Mouse (Mus musculus) embryonic facial prominence, embryonic 13.5 days (tissue): ENCODE measurements around the gene Lgi1. TPM values are rescaled to one million over a fixed set of nuclear protein-coding genes. Genes with fewer than 3 reads are reported as not detected.

ENCODE experiments used
- ATAC-seq: fragments of 200-750 bp; cut with Nextera tagmentation; 2 replicates; pipeline ENCODE4 v1.8.0; 2017; ENCODE audit warnings: low read depth; ENCODE audit not compliant: insufficient number of reproducible peaks, insufficient read depth, low FRiP score, low TSS enrichment
- H3K27ac ChIP-seq: fragments of 300-500 bp; sonication (generic); 2 replicates; pipeline ENCODE4 v1.5.1; 2015; ENCODE audit warnings: moderate library complexity, mild to moderate bottlenecking, inconsistent platforms
- H3K27me3 ChIP-seq: fragments of 300-500 bp; sonication (generic); 2 replicates; pipeline ENCODE4 v1.6.1; 2015; ENCODE audit warnings: mild to moderate bottlenecking, inconsistent platforms
- H3K36me3 ChIP-seq: fragments of 300-500 bp; sonication (generic); 2 replicates; pipeline ENCODE4 v1.6.1; 2015; ENCODE audit warnings: mild to moderate bottlenecking, inconsistent platforms
- H3K4me1 ChIP-seq: fragments of 300-500 bp; sonication (generic); 2 replicates; pipeline ENCODE4 v1.6.1; 2015; ENCODE audit warnings: inconsistent platforms
- H3K4me2 ChIP-seq: fragments of 300-500 bp; sonication (generic); 2 replicates; pipeline ENCODE4 v1.6.1; 2015; ENCODE audit warnings: moderate library complexity, mild to moderate bottlenecking, inconsistent platforms
- H3K4me3 ChIP-seq: fragments of 300-500 bp; sonication (generic); 2 replicates; pipeline ENCODE4 v1.5.1; 2015; ENCODE audit warnings: mild to moderate bottlenecking, inconsistent platforms
- H3K9ac ChIP-seq: fragments of 300-500 bp; sonication (generic); 2 replicates; pipeline ENCODE4 v1.6.1; 2015; ENCODE audit warnings: mild to moderate bottlenecking, inconsistent platforms
- H3K9me3 ChIP-seq: fragments of 300-500 bp; sonication (generic); 2 replicates; pipeline ENCODE4 v1.6.1; 2016; ENCODE audit warnings: inconsistent platforms
- WGBS: fragments of 180-500 bp; shearing (Covaris S2); methylation state at CpG from one replicate; pipeline ENCODE4 v1.1.7; 2015; ENCODE audit warnings: mixed read lengths; 5-methylcytosine and 5-hydroxymethylcytosine counted together
- polyA plus RNA-seq: library from polyadenylated mRNA; unstranded; fragments of >200 nt; fragmentation: Nextera tagmentation; extraction: Ambion mirVana; gene quantifications from 2 replicates; pipeline ENCODE4 v1.2.1, GENCODE M21; 2015

The Lgi1 gene
- polyA plus RNA-seq, 1 experiment from 2014 or later: 0.77 TPM

DNA sequence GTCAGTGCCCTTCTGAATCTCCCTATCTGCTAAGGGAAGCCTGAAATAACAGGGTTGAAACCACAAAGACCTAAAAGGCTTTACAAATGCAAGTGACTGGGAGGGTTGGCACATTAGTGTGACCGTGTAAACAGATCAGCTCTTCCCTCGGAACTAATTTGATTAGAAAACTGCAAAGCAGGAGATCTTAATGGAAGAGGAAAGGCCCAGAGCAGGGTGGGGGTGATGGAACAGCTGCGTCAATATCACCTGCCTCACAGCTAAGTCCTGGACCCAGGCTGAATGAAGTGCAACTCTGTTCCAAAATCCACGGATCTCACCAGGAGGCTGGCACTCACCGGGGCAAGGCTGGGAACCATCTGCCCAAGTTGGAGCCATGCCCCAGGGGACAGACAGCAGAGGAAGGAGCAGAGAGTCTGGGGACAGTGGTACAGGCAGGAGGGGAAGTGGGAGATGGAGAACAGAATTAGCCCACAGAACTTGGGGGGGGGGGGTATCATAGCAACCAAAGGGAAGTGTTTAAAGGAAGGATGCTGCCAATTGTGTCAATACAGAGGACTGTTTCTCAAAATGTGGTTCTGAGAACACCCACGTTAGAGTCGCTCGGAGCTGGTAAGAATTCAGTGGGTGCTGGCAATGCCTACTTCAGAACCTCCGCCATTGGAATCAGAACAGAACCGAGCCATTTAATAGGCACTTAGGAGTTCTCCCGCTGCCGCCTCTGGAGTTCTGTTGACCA is 26.0 kb upstream of the Lgi1 start:
- Histone ChIP-seq H3K36me3 (no peaks in the 10 kb centered on the region), H3K9me3 (no peaks in the 10 kb centered on the region), H3K4me3 (no peak overlapping the region), H3K27ac (no peak overlapping the region), H3K4me1 (no peaks in the 10 kb centered on the region), H3K4me2 (no peak overlapping the region), H3K27me3 (no peaks in the 10 kb centered on the region), H3K9ac (no peak overlapping the region)
- WGBS: 61% methylated on average over 12 of the region's 12 CpGs
- no peak for ATAC-seq

DNA sequence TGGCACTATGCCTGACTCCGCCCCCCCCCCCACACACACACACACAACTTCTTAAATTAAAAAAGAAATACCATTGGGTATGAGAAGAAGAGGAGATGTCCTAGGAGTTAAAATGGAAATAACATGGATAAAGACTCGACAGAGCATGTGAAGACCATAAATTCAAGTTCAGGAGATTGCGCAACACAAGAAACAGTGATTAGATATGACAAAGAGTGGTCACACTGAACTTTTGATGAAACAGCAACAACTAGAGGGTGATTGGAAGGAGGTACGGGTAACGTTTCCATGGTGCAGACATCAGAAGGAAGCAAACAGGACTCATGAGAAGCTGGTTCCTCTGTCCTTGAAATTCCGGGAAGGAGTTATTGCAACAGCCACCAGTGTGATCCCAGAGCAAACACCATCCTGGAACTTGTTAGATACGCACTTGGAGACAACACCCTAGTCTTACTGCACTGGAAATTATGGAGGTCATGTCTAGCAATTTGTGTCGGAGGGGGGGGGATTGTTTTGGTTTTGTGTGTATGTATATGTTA is 22.0 kb upstream of the Lgi1 start:
- no peaks in the 10 kb centered on the region for H3K27me3 ChIP-seq
- ATAC-seq: no peak
- H3K9me3 ChIP-seq: no peaks in the 10 kb centered on the region
- WGBS: 87% methylated on average over 8 of the region's 8 CpGs
- peaks cover 5% of the 10 kb centered on the region; the same call in 1 of the 2 replicates for H3K4me1 ChIP-seq
- no peak overlapping the region for H3K4me3 ChIP-seq
- H3K4me2 ChIP-seq: no peak overlapping the region
- H3K36me3 ChIP-seq: no peaks in the 10 kb centered on the region
- no peak overlapping the region for H3K9ac ChIP-seq
- no peak overlapping the region for H3K27ac ChIP-seq

DNA sequence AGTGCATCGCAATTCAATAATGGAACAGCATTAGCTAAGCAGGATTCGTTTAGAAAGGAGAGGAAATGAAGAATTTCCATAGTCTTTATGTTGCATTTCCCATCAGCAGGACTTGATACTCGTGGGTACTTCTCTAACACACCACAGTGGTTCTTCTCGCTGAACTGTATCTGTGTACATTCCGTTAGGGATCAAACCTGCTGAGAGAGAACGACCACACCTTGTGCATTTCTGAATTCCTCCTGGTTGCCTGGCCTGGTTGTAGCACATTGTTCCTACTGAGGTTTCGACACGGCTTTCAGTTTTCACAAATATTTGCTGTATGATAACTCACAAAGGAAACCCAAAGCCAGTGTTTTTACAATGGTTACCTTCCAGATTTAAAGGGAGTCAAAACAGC is 19.6 kb upstream of the Lgi1 start:
- Histone ChIP-seq H3K4me3 (no peak overlapping the region), H3K36me3 (no peaks in the 10 kb centered on the region), H3K9me3 (no peaks in the 10 kb centered on the region), H3K4me2 (no peak overlapping the region), H3K27ac (no peak overlapping the region), H3K4me1 (peaks cover 5% of the 10 kb centered on the region; the same call in 1 of the 2 replicates), H3K27me3 (no peaks in the 10 kb centered on the region), H3K9ac (no peak overlapping the region)
- WGBS: 66% methylated on average over 8 of the region's 8 CpGs
- ATAC-seq: no peak

DNA sequence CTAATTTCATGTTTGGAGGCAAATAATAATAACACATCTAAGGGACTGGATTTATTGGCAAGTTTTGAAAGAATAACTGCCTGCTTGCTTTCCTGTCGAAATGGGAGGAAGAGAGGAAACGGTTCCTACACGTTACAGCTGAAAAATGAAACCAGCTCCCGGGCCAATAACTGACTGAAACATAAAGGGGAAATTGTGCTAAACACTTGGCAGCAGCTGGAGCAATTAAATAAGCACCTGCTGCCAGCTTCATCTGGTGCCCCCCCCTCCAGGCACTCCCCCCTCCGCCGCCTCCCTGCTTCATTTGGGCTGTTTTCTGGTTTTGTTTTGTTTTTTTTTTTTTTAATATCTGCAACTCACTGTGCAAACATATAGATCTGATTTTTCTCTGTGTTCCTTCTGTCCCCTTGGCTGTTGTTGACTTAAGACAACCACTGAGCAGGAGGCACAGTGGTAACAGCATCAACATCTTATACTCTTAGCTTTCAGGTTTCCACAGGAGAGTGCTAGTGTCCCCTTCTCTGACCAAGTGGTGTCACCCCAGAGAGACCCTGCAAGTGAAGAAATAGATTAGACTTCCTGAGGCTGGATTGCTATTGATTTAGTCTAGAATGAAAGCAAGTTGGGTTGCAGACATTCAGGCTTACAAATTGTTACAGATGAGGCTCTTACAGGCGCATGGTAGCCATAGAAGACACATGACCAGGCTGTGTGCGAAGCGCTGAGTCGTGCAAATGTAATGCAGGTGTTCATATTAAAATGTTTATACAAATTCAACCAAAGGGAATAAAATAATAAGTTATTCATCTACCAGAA is 18.8 kb upstream of the Lgi1 start:
- Histone ChIP-seq H3K4me3 (no peak overlapping the region), H3K9ac (no peak overlapping the region), H3K4me1 (peaks cover 5% of the 10 kb centered on the region; the same call in 1 of the 2 replicates), H3K27me3 (no peaks in the 10 kb centered on the region), H3K27ac (no peak overlapping the region), H3K36me3 (no peaks in the 10 kb centered on the region), H3K4me2 (no peak overlapping the region), H3K9me3 (no peaks in the 10 kb centered on the region)
- 52% methylated on average over 10 of the region's 10 CpGs for WGBS
- ATAC-seq: no peak

DNA sequence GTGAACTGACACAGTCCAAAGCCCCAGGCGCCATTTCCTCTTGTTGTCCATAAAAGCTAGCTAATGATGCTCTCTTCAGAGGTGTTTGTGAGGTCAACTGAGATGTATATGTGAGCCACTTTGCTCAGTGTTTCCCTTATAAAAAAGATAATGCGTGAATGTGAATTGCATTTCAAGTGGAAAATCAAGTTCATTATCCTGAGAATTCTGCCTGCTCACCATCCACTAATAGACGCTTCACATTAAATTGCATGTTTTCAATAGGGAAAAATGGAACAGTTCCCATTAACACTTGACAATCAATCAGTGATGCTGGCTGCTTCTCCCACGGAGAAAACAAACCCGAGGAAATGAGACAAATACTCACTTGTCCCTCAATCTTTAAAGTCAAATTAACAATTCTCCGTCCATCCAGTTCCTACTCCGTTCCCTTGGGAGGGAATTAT is 18.1 kb upstream of the Lgi1 start:
- Histone ChIP-seq H3K36me3 (no peaks in the 10 kb centered on the region), H3K27ac (no peak overlapping the region), H3K4me2 (no peak overlapping the region), H3K9me3 (no peaks in the 10 kb centered on the region), H3K4me1 (peaks cover 5% of the 10 kb centered on the region; the same call in 1 of the 2 replicates), H3K4me3 (no peak overlapping the region), H3K27me3 (no peaks in the 10 kb centered on the region), H3K9ac (no peak overlapping the region)
- ATAC-seq: no peak
- 65% methylated on average over 7 of the region's 7 CpGs for WGBS

DNA sequence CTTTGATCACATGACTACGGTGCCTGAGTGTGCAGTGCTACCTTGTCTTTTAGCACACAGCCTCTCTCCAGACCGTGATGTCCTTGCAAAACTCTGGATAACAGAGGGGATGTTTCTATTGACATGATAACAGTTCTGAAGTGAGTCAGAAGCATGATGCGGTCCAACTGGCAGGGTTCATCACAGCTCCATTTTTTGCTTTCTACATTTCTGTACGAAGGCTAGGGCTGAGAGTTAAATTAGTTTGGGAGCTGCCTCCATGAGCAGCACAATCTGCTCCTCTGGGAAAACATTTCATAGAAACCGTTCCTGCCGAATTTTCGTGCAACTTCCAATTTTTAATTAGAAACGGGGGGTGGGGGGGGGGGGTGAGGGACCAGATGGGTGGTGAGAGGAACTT is 14.7 kb upstream of the Lgi1 start:
- H3K9me3 ChIP-seq: no peaks in the 10 kb centered on the region
- H3K36me3 ChIP-seq: no peaks in the 10 kb centered on the region
- no peak overlapping the region for H3K4me2 ChIP-seq
- no peak overlapping the region for H3K4me3 ChIP-seq
- no peak for ATAC-seq
- 75% methylated on average over 8 of the region's 8 CpGs for WGBS
- no peak overlapping the region for H3K9ac ChIP-seq
- no peak overlapping the region for H3K27ac ChIP-seq
- peaks cover 5% of the 10 kb centered on the region; the same call in 1 of the 2 replicates for H3K4me1 ChIP-seq
- no peaks in the 10 kb centered on the region for H3K27me3 ChIP-seq

DNA sequence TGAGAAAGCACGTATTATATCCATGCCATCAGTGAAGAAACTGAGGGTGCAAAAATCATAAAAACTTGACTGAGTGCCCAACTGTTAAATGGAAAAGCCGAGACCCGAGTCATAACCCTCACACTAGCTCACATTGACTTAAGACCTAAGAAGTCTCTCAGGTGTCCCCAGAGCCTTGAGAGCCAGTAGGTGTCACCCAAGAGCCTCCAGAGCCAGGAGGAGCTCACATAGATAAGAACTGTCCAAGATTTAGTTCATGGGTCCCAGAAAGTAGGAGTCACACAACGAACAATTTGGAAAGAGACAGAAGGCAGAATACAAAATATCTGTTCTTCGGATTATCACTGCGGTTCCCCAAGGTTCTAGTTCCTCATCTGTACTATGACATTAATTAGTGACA is 10.5 kb upstream of the Lgi1 start:
- no peak overlapping the region for H3K4me3 ChIP-seq
- no peaks in the 10 kb centered on the region for H3K36me3 ChIP-seq
- H3K27ac ChIP-seq: no peak overlapping the region
- H3K4me2 ChIP-seq: no peak overlapping the region
- H3K9me3 ChIP-seq: no peaks in the 10 kb centered on the region
- no peaks in the 10 kb centered on the region for H3K4me1 ChIP-seq
- ATAC-seq: no peak
- no peaks in the 10 kb centered on the region for H3K27me3 ChIP-seq
- H3K9ac ChIP-seq: no peak overlapping the region
- 62% methylated on average over 6 of the region's 6 CpGs for WGBS

DNA sequence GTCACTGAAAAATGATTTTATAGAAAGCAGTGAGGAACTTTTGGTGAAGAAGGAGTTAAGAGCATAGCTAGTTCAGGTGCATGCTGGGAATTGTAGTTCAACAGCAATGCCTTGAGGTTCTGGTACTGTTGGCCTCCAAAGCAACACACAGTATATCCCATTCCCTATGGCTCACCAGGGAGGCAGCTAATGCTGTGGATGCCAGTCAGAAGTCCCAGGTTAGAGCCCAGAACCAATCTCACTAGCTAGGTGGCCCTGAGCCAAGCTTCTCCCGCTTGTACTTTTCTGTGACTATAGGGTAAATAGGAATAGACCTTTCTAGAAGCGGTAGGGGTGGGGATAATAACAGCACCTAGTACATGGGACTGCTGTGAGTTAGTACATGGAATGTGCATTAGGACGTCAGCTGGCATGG is 5.7 kb upstream of the Lgi1 start:
- H3K36me3 ChIP-seq: no peaks in the 10 kb centered on the region
- H3K9me3 ChIP-seq: no peaks in the 10 kb centered on the region
- H3K27ac ChIP-seq: no peak overlapping the region
- H3K9ac ChIP-seq: no peak overlapping the region
- H3K4me1 ChIP-seq: peaks cover under 1% of the 10 kb centered on the region
- H3K4me3 ChIP-seq: no peak overlapping the region
- H3K27me3 ChIP-seq: peaks cover 4% of the 10 kb centered on the region; the same call in 1 of the 2 replicates
- WGBS: 73% methylated on average over 3 of the region's 3 CpGs
- ATAC-seq: no peak
- no peak overlapping the region for H3K4me2 ChIP-seq

DNA sequence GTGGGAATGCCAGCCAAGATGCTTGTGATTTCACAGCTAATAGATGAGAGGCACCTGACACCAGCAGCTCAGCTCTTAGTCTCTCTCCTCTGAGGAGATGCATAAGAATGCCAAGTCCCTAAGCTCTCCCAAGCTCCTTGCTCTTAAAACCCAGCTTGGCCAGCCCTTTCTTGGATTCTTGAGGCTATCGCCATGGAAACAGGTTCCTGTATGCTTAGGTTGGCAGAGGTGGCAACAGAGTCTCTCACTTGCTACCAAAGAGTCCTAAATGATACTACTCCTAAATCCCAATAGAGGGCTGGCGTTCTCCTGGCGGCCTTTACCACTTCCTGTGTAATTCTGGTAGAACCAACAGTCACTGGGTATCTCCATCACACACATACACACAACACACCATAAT is 4.9 kb upstream of the Lgi1 start:
- Histone ChIP-seq H3K4me2 (no peak overlapping the region), H3K4me3 (no peak overlapping the region), H3K4me1 (peaks cover 7% of the 10 kb centered on the region), H3K9ac (no peak overlapping the region), H3K36me3 (no peaks in the 10 kb centered on the region), H3K9me3 (no peaks in the 10 kb centered on the region), H3K27me3 (peaks cover 8% of the 10 kb centered on the region; the same call in 1 of the 2 replicates), H3K27ac (no peak overlapping the region)
- no peak for ATAC-seq
- 77% methylated on average over 3 of the region's 3 CpGs for WGBS

DNA sequence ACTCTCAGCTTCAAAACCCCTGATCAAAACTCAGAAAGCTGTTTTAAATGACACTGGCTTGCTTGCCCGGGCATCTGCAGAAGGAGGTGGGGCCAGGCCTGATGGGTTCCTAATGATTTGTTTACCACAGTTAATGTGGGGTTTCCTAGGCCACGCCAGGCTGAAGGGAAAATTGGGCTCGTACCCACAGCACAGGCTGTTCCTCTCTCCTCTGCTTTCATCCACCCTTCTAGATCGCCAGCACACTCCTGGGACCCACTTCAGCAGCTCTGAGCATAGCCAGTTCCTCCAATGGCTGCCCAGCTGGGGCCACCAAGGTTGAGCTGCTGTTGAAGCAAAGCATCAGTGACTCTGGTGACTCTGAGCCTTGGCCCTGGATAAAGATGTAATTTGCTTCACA is 4.0 kb upstream of the Lgi1 start:
- ATAC-seq: no peak

DNA sequence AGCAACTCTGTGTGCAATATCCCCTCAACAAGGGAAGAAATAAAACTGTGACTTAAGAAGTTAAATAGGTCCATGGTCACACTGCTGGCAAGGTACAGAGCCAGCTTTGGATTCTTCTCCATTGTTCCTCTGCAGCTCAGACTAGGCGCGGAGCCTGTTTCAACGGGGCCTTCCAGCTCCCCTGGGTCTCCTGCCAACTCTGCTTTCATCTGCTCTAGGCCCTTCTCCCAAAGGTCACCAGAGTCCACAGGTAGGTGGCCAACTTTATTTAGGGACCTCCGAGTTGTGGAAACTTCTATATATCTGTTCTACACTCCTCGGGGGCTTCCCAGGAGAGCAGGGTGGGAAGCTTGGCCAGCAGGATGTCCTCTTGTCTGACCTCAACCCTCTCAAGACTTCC is 3.0 kb upstream of the Lgi1 start:
- Histone ChIP-seq H3K36me3 (no peaks in the 10 kb centered on the region), H3K27me3 (peaks cover 8% of the 10 kb centered on the region; the same call in 1 of the 2 replicates), H3K27ac (no peak overlapping the region), H3K4me1 (peaks cover 14% of the 10 kb centered on the region), H3K9ac (no peak overlapping the region), H3K9me3 (no peaks in the 10 kb centered on the region), H3K4me2 (no peak overlapping the region), H3K4me3 (no peak overlapping the region)
- no peak for ATAC-seq
- 80% methylated on average over 5 of the region's 5 CpGs for WGBS

More for the DNA sequence above, 4.0 kb upstream of the Lgi1 start:
- H3K4me2 ChIP-seq: no peak overlapping the region
- no peak overlapping the region for H3K27ac ChIP-seq
- H3K9ac ChIP-seq: no peak overlapping the region
- WGBS: 49% methylated on average over 4 of the region's 4 CpGs
- H3K4me1 ChIP-seq: peaks cover 14% of the 10 kb centered on the region
- H3K4me3 ChIP-seq: no peak overlapping the region
- no peaks in the 10 kb centered on the region for H3K36me3 ChIP-seq
- peaks cover 8% of the 10 kb centered on the region; the same call in 1 of the 2 replicates for H3K27me3 ChIP-seq
- H3K9me3 ChIP-seq: no peaks in the 10 kb centered on the region
